ENCODE assay signal across 8 mouse cellular contexts in the genomic region with DNA sequence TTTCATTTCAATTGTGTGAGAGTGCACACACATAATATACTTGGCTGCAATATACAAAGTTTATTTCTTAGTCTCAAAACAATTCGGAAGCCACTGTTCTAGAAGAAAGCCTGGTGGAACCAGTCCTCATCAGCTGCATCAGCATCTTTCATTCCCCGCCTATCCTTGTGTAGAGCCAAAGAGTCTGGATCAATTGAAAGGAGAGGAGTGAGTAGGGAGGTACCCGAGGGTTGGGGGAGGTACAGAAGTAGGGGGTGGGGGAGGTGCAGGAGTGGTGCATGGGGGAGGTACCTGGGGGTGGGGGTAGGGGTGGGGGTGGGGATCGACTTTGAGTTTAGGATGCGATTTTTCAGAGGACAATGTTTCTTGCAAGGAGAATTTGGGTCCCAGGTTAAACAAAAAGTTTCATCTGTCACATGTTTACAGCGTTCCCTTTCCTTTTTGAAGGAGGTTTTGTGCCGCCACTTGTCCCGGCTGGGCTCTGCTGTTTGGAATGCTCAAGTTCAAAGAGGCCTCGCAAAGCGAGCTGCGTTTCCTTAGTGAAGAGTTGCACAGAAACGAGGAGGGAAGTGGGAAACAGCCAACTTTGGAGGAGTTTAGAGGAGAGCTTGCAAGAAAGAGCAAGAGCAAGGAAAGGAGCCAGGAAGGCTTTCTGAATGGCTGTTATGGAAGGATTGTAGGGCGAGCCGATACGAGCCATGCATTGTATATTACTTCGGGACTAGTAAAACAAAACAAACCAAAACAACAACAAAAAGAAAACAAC.
DNase-seq lines count a peak whose midpoint lies in the region; ATAC-seq and TF ChIP-seq lines count a peak whose summit lies in the region.

No protein-coding gene starts in this region.

- H3K27me3 ChIP-seq in liver, embryonic 11.5 days (replicated peaks; ENCODE audit: control insufficient read depth, insufficient read depth, low read length) = no peaks in the 10 kb centered on the region
- H3K27me3 ChIP-seq in liver, postnatal 0 days (ENCODE audit: insufficient read depth, low read length) = no peaks in the 10 kb centered on the region
- H3K27me3 ChIP-seq in forebrain, embryonic 13.5 days = no peaks in the 10 kb centered on the region
- no peaks in the 10 kb centered on the region for H3K27me3 ChIP-seq in kidney, postnatal 0 days (ENCODE audit: insufficient read depth, low read length)
- no peaks in the 10 kb centered on the region for H3K27me3 ChIP-seq in liver, embryonic 15.5 days

- no peaks in the 10 kb centered on the region for H3K4me1 ChIP-seq in liver, embryonic 11.5 days (replicated peaks; ENCODE audit: control insufficient read depth, insufficient read depth, low read length)
- H3K4me1 ChIP-seq in liver, postnatal 0 days (ENCODE audit: insufficient read depth) = no peaks in the 10 kb centered on the region
- H3K4me1 ChIP-seq in forebrain, embryonic 13.5 days = peaks cover 3% of the 10 kb centered on the region; the same call in 1 of the 2 replicates
- no peaks in the 10 kb centered on the region for H3K4me1 ChIP-seq in kidney, postnatal 0 days (replicated peaks; ENCODE audit: insufficient read depth, low read length)
- no peaks in the 10 kb centered on the region for H3K4me1 ChIP-seq in liver, embryonic 15.5 days (replicated peaks)

- DNase-seq in liver, embryonic 11.5 days (ENCODE audit: low spot score) = no peak
- no peak for DNase-seq in liver, postnatal 0 days
- DNase-seq in kidney, postnatal 0 days (ENCODE audit: low spot score) = peak; percentile 66
- peak; percentile 15 for DNase-seq in ovary, postnatal 14 days (ENCODE audit: low spot score)
- no peak for DNase-seq in urinary bladder, postnatal 4 days (ENCODE audit: low spot score in 2 of 2)
- no peak for DNase-seq in spleen, adult 12 weeks (ENCODE audit: low spot score)

- no peak for TF ChIP-seq EP300 in liver, postnatal 0 days (IDR thresholded peaks at IDR 0.05; ENCODE audit: low read depth)

- ATAC-seq in liver, embryonic 11.5 days (replicated peaks; ENCODE audit: low FRiP score) = no peak
- ATAC-seq in liver, postnatal 0 days = no peak
- ATAC-seq in forebrain, embryonic 13.5 days = peak; percentile 58
- no peak for ATAC-seq in kidney, postnatal 0 days (replicated peaks; ENCODE audit: low FRiP score, low read depth)
- no peak for ATAC-seq in liver, embryonic 15.5 days (ENCODE audit: insufficient read depth)

- no peak overlapping the region for H3K27ac ChIP-seq in liver, embryonic 11.5 days (ENCODE audit: low read depth, low read length)
- H3K27ac ChIP-seq in liver, postnatal 0 days (ENCODE audit: low read depth) = no peak overlapping the region
- no peak overlapping the region for H3K27ac ChIP-seq in forebrain, embryonic 13.5 days
- H3K27ac ChIP-seq in kidney, postnatal 0 days = no peak overlapping the region; the same call in 1 of the 2 replicates
- no peak overlapping the region for H3K27ac ChIP-seq in liver, embryonic 15.5 days (replicated peaks)

- no peak overlapping the region; the same call in 1 of the 2 replicates for H3K4me3 ChIP-seq in liver, embryonic 11.5 days (ENCODE audit: low read depth, low read length)
- no peak overlapping the region for H3K4me3 ChIP-seq in liver, postnatal 0 days (ENCODE audit: low read depth, low read length)
- no peak overlapping the region for H3K4me3 ChIP-seq in forebrain, embryonic 13.5 days
- no peak overlapping the region for H3K4me3 ChIP-seq in kidney, postnatal 0 days (replicated peaks; ENCODE audit: low read depth, low read length)
- H3K4me3 ChIP-seq in liver, embryonic 15.5 days (replicated peaks) = no peak overlapping the region

- no peak overlapping the region for H3K9ac ChIP-seq in liver, embryonic 11.5 days (ENCODE audit: low read depth, low read length)
- H3K9ac ChIP-seq in liver, postnatal 0 days (replicated peaks) = no peak overlapping the region
- H3K9ac ChIP-seq in forebrain, embryonic 13.5 days = no peak overlapping the region
- no peak overlapping the region for H3K9ac ChIP-seq in kidney, postnatal 0 days (ENCODE audit: low read depth, low read length)
- H3K9ac ChIP-seq in liver, embryonic 15.5 days = no peak overlapping the region

- H3K36me3 ChIP-seq in liver, embryonic 11.5 days (ENCODE audit: control insufficient read depth, insufficient read depth, low read length) = no peaks in the 10 kb centered on the region
- H3K36me3 ChIP-seq in liver, postnatal 0 days (replicated peaks; ENCODE audit: insufficient read depth, low read length) = no peaks in the 10 kb centered on the region
- no peaks in the 10 kb centered on the region for H3K36me3 ChIP-seq in forebrain, embryonic 13.5 days (ENCODE audit: poor library complexity, severe bottlenecking)
- no peaks in the 10 kb centered on the region for H3K36me3 ChIP-seq in kidney, postnatal 0 days (ENCODE audit: insufficient read depth, low read length)
- H3K36me3 ChIP-seq in liver, embryonic 15.5 days (replicated peaks) = no peaks in the 10 kb centered on the region

- TF ChIP-seq CTCF in liver, postnatal 0 days (IDR thresholded peaks at IDR 0.05; ENCODE audit: low read depth) = no peak
- no peak for TF ChIP-seq CTCF in kidney, postnatal 0 days (IDR thresholded peaks at IDR 0.05; ENCODE audit: low read depth)

- WGBS in liver, embryonic 11.5 days = 29% methylated on average over 16 of the region's 16 CpGs
- WGBS in liver, postnatal 0 days (ENCODE audit: insufficient replicate concordance) = 33% methylated on average over 16 of the region's 16 CpGs
- WGBS in forebrain, embryonic 13.5 days = 14% methylated on average over 16 of the region's 16 CpGs
- 20% methylated on average over 15 of the region's 16 CpGs for WGBS in kidney, postnatal 0 days
- 29% methylated on average over 16 of the region's 16 CpGs for WGBS in liver, embryonic 15.5 days (ENCODE audit: insufficient replicate concordance)

- H3K9me3 ChIP-seq in liver, embryonic 11.5 days (ENCODE audit: control insufficient read depth, low read length) = no peaks in the 10 kb centered on the region
- no peaks in the 10 kb centered on the region for H3K9me3 ChIP-seq in liver, postnatal 0 days (ENCODE audit: low read length)
- H3K9me3 ChIP-seq in forebrain, embryonic 13.5 days (replicated peaks) = no peaks in the 10 kb centered on the region
- H3K9me3 ChIP-seq in kidney, postnatal 0 days (replicated peaks; ENCODE audit: low read length) = no peaks in the 10 kb centered on the region
- H3K9me3 ChIP-seq in liver, embryonic 15.5 days (replicated peaks) = no peaks in the 10 kb centered on the region

- H3K4me2 ChIP-seq in liver, embryonic 11.5 days = peak overlapping the region; percentile 29
- H3K4me2 ChIP-seq in liver, postnatal 0 days (ENCODE audit: low read depth, low read length) = no peak overlapping the region
- H3K4me2 ChIP-seq in forebrain, embryonic 13.5 days = peak overlapping the region; percentile 43
- H3K4me2 ChIP-seq in kidney, postnatal 0 days (ENCODE audit: low read length) = peak overlapping the region; percentile 43
- 0 out of 2 replicates have a peak overlapping the region, but pooled peaks have one; percentile 13 for H3K4me2 ChIP-seq in liver, embryonic 15.5 days

Comparison
In these comparisons a context has a peak if more than half of its experiments do, and no peak if none do; other contexts are left out.
1. DNase-seq: peak in kidney, postnatal 0 days (single experiment) and ovary, postnatal 14 days (single experiment); none in liver, embryonic 11.5 days (single experiment), liver, postnatal 0 days (single experiment), urinary bladder, postnatal 4 days (0 of 2) and spleen, adult 12 weeks (single experiment).